Mouse (Mus musculus) ES-E14 (cell line): ENCODE data around the gene Rps27l.

Experiments used
- CHD2 ChIP-seq: IDR thresholded peaks from 2 replicates; pipeline ENCODE4 v1.6.1; 2014; ENCODE audit warnings: mild to moderate bottlenecking, low read depth, low read length, inconsistent platforms
- MAFK ChIP-seq: IDR thresholded peaks from 2 replicates; pipeline ENCODE4 v1.6.1; 2014; ENCODE audit warnings: mild to moderate bottlenecking, low read depth, low read length, inconsistent platforms; ENCODE audit not compliant: insufficient read depth
- ZNF384 ChIP-seq: IDR thresholded peaks from 2 replicates; pipeline ENCODE4 v1.6.1; 2012; ENCODE audit warnings: low read depth, low read length, inconsistent platforms

GRCm38 (mm10) chr9:66907746-66908397 lies 38.0 kb upstream of the Rps27l start:
- TF ChIP-seq CHD2 (no peak), ZNF384 (no peak), MAFK (no peak)
